Mouse (Mus musculus): ENCODE data around the gene Pycr2.
A peak's percentile ranks its signal among the peaks of the same experiment; 100 is the strongest.

DNA sequence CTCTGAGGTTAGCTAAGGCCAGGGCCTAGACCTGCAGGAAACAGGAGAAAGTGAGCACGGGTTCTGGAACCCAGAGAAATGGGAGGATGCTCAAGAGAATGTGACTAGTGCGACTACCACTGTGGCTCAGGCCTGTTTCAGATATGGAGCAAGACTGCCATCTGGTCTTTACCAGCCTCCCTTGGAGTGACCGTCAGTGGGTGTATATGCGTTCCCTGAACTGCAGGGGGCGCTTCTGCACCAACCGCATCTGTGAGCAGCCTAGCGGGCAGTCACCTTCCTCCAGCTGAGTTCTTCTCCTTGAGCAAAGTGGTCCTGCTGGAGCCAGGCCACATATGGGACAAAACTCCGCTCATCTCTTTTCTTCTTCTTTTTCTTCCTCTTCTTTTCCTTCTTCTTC, 15.6 kb downstream of the Pycr2 start:
- TF ChIP-seq CTCF (IDR thresholded peaks at IDR 0.05; ENCODE audit: low read depth), result peak; percentile 29
- TF ChIP-seq EP300 (IDR thresholded peaks at IDR 0.05; ENCODE audit: low read depth), result no peak

All from heart, postnatal 0 days (tissue).